Mouse (Mus musculus) C2C12 (cell line): ENCODE data around the gene Mia2. TPM values are rescaled to one million over a fixed set of nuclear protein-coding genes. Genes with fewer than 3 reads are reported as not detected.

Source experiments
- H3K27me3 ChIP-seq: one replicate; pipeline ENCODE4 v1.6.1; 2011; ENCODE audit not compliant: control insufficient read depth, insufficient read depth, insufficient read length
- H3K36me3 ChIP-seq: one replicate; pipeline ENCODE4 v1.6.1; 2011; ENCODE audit not compliant: control insufficient read depth, insufficient read depth
- H3K4me3 ChIP-seq: one replicate; pipeline ENCODE4 v1.5.1; 2011; ENCODE audit warnings: mild to moderate bottlenecking, control low read depth; ENCODE audit not compliant: poor library complexity, insufficient read depth, severe bottlenecking
- H3K79me2 ChIP-seq: one replicate; pipeline ENCODE4 v1.6.1; 2011; ENCODE audit not compliant: control insufficient read depth, insufficient read depth
- H3K79me3 ChIP-seq: one replicate; pipeline ENCODE4 v1.6.1; 2011; ENCODE audit warnings: low read depth, control low read depth
- H3ac ChIP-seq: one replicate; pipeline ENCODE3; 2011; ENCODE audit warnings: low read depth; ENCODE audit not compliant: control insufficient read depth, insufficient read length
- CEBPB ChIP-seq: IDR thresholded peaks from one replicate; pipeline ENCODE4 v1.6.1; 2011; ENCODE audit warnings: low read depth, mild to moderate bottlenecking, control low read depth, moderate library complexity
- CTCF ChIP-seq: IDR thresholded peaks from one replicate; pipeline ENCODE4 v1.5.1; 2011; ENCODE audit not compliant: control insufficient read depth, insufficient read depth, insufficient read length
- FOSL1 ChIP-seq: IDR thresholded peaks from one replicate; pipeline ENCODE4 v1.8.0; 2011; ENCODE audit warnings: mild to moderate bottlenecking, low read length; ENCODE audit not compliant: poor library complexity, insufficient read depth, severe bottlenecking
- MAX ChIP-seq: IDR thresholded peaks from one replicate; pipeline ENCODE4 v1.6.1; 2011; ENCODE audit warnings: mild to moderate bottlenecking, control low read depth
- MYOD1 ChIP-seq: IDR thresholded peaks from one replicate; pipeline ENCODE4 v1.6.1; 2011; ENCODE audit warnings: low read depth; ENCODE audit not compliant: control insufficient read depth, insufficient read length
- MYOG ChIP-seq: IDR thresholded peaks from one replicate; pipeline ENCODE4 v1.6.1; 2011; ENCODE audit not compliant: control insufficient read depth, insufficient read length; ENCODE audit errors: extremely low read depth
- USF1 ChIP-seq: IDR thresholded peaks from one replicate; pipeline ENCODE4 v1.6.1; 2011; ENCODE audit warnings: low read depth, mild to moderate bottlenecking, control low read depth, moderate library complexity
- polyA plus RNA-seq: library from polyadenylated mRNA; unstranded; fragments of >200 nt; fragmentation: generic; extraction: Trizol; gene quantifications from one replicate; pipeline ENCODE4 v1.2.1, GENCODE M21; 2012; ENCODE audit warnings: missing spikeins

Gene Mia2
- polyA plus RNA-seq, 1 experiment: 13.3 TPM

- no peak for TF ChIP-seq CTCF
- no peak for TF ChIP-seq CEBPB
- TF ChIP-seq MYOD1: no peak
- TF ChIP-seq USF1: no peak
- TF ChIP-seq MAX: no peak
- TF ChIP-seq MYOG: no peak
- TF ChIP-seq FOSL1: no peak
- no peaks in the 10 kb centered on the region for H3K79me3 ChIP-seq
- no peaks in the 10 kb centered on the region for H3K27me3 ChIP-seq
- no peaks in the 10 kb centered on the region for H3K79me2 ChIP-seq
- H3K4me3 ChIP-seq: no peak overlapping the region
- H3ac ChIP-seq: no peak overlapping the region
- peaks cover 23% of the 10 kb centered on the region for H3K36me3 ChIP-seq
Observed at GRCm38 (mm10) chr12:59194341-59195003, 98.9 kb downstream of the Mia2 start.

- TF ChIP-seq USF1 (no peak), FOSL1 (no peak), MYOD1 (no peak), CEBPB (no peak), MAX (no peak), MYOG (no peak), CTCF (no peak)
- Histone ChIP-seq H3K4me3 (no peak overlapping the region), H3K79me2 (no peaks in the 10 kb centered on the region), H3ac (no peak overlapping the region), H3K27me3 (no peaks in the 10 kb centered on the region), H3K79me3 (no peaks in the 10 kb centered on the region), H3K36me3 (peaks cover 24% of the 10 kb centered on the region)
Observed at GRCm38 (mm10) chr12:59195065-59195464, 99.5 kb downstream of the Mia2 start.

- Histone ChIP-seq H3K36me3 (peaks cover 26% of the 10 kb centered on the region), H3K79me3 (no peaks in the 10 kb centered on the region), H3K79me2 (no peaks in the 10 kb centered on the region), H3K27me3 (no peaks in the 10 kb centered on the region), H3K4me3 (no peak overlapping the region), H3ac (no peak overlapping the region)
- TF ChIP-seq FOSL1 (no peak), MYOD1 (no peak), MYOG (no peak), USF1 (no peak), CTCF (no peak), MAX (no peak), CEBPB (no peak)
Observed at GRCm38 (mm10) chr12:59195941-59196340, 100.3 kb downstream of the Mia2 start.

GRCm38 (mm10) chr12:59198750-59199149 is 103.2 kb downstream of the Mia2 start:
- no peak overlapping the region for H3ac ChIP-seq
- no peaks in the 10 kb centered on the region for H3K27me3 ChIP-seq
- no peaks in the 10 kb centered on the region for H3K79me3 ChIP-seq
- no peak overlapping the region for H3K4me3 ChIP-seq
- H3K79me2 ChIP-seq: no peaks in the 10 kb centered on the region
- H3K36me3 ChIP-seq: peaks cover 36% of the 10 kb centered on the region
- no peak for TF ChIP-seq MYOD1
- TF ChIP-seq CTCF: no peak
- no peak for TF ChIP-seq MYOG
- TF ChIP-seq USF1: no peak
- no peak for TF ChIP-seq CEBPB
- TF ChIP-seq MAX: no peak
- no peak for TF ChIP-seq FOSL1

DNA sequence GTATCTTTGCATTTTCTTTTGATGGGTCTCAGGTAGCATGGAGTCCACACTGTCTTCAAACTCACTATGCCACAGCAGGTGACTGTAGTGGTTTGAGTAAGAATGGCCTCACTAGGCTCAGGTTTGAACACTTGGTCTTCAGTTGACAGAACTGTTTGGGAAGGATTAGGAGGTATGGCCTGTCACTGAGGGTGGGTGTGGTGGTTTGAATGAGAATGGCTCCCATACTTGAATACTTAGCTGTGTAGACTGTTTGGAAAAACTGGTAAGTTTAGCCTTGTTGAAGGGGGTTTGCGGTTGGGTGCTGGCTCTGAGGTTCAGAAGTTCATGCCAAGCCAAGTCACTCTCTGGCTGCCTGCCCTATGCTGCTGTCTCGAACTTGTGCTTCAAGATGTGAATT is 103.8 kb downstream of the Mia2 start:
- Histone ChIP-seq H3K4me3 (no peak overlapping the region), H3K79me2 (no peaks in the 10 kb centered on the region), H3K79me3 (no peaks in the 10 kb centered on the region), H3K36me3 (peaks cover 42% of the 10 kb centered on the region), H3K27me3 (no peaks in the 10 kb centered on the region), H3ac (no peak overlapping the region)
- no peak for TF ChIP-seq MYOG
- TF ChIP-seq CTCF: no peak
- no peak for TF ChIP-seq MYOD1
- no peak for TF ChIP-seq MAX
- TF ChIP-seq CEBPB: no peak
- no peak for TF ChIP-seq FOSL1
- TF ChIP-seq USF1: no peak
